Mouse (Mus musculus) lung, postnatal 0 days (tissue): Measurements from ENCODE around the gene Ccn6.

Experiments
- CTCF ChIP-seq: IDR thresholded peaks from 2 replicates; pipeline ENCODE4 v1.5.1; 2016; ENCODE audit warnings: antibody characterized with exemption, mild to moderate bottlenecking
- EP300 ChIP-seq: IDR thresholded peaks from 2 replicates; pipeline ENCODE4 v1.6.1; 2016; ENCODE audit warnings: antibody characterized with exemption, mild to moderate bottlenecking, control low read depth

DNA sequence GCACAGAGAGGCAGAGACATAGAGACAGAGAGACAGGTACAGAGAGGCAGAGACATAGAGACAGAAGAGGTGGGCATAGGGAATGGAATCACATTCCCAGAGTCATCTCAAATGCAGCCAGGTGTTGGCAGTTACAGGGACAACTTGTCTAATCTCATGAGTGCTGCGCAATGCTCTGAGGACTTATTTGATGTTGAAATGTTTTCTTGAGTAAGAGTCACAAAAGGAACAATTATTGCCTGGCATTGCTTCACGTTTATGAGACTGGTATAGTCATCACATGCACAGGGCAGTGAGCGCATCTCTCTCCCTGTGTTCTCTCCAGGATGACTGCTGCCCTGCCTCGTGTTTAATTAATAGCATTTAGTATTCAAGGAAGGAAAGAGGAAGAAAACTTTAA is 45.1 kb upstream of the Ccn6 start:
- TF ChIP-seq EP300 (no peak), CTCF (no peak)
